Mouse (Mus musculus) cerebellum, adult 2 months (tissue): ENCODE data around the gene Kcnt2. TPM values are rescaled to one million over a fixed set of nuclear protein-coding genes. Genes with fewer than 3 reads are reported as not detected.

Experiments used
- DNase-seq, 2 experiments: peaks; one replicate each; pipeline ENCODE4 v3.0.0; 2021
- H3K27ac ChIP-seq: fragments of 200-500 bp; 2 replicates; pipeline ENCODE4 v1.5.1; 2012; ENCODE audit warnings: low read length, control low read depth, inconsistent platforms; ENCODE audit not compliant: insufficient read depth
- H3K27me3 ChIP-seq: fragments of 200-500 bp; 2 replicates; pipeline ENCODE4 v1.6.1; 2012; ENCODE audit warnings: inconsistent platforms, mild to moderate bottlenecking, low read length, moderate library complexity; ENCODE audit not compliant: control insufficient read depth, insufficient read depth
- H3K4me1 ChIP-seq: fragments of 200-500 bp; 2 replicates; pipeline ENCODE4 v1.6.1; 2011; ENCODE audit warnings: low read length; ENCODE audit not compliant: control insufficient read depth, insufficient read depth
- H3K4me3 ChIP-seq: fragments of 200-500 bp; replicated peaks from 2 replicates; pipeline ENCODE3; 2011; ENCODE audit warnings: mild to moderate bottlenecking, low read depth, low read length, control low read depth; ENCODE audit not compliant: insufficient read depth
- CTCF ChIP-seq: fragments of 200-500 bp; IDR thresholded peaks from 2 replicates; pipeline ENCODE4 v1.5.1; 2011; ENCODE audit warnings: low read depth, mild to moderate bottlenecking, control low read depth, low read length, moderate library complexity, borderline replicate concordance; ENCODE audit not compliant: insufficient read depth
- POLR2A ChIP-seq: fragments of 200-500 bp; IDR thresholded peaks from 2 replicates; pipeline ENCODE4 v1.6.1; 2011; ENCODE audit warnings: low read length, control low read depth, borderline replicate concordance; ENCODE audit not compliant: insufficient read depth
- WGBS: fragments of 180-500 bp; shearing (Covaris S2); methylation state at CpG from one replicate; pipeline ENCODE4 v1.1.7; 2018; 5-methylcytosine and 5-hydroxymethylcytosine counted together
- polyA plus RNA-seq: library from polyadenylated mRNA; depleted of rRNA; stranded (reverse); fragments of >200 nt; gene quantifications from 2 replicates; pipeline ENCODE4 v1.2.3, GENCODE M21; 2012

The Kcnt2 gene
- polyA plus RNA-seq, 1 experiment, result 0.72 TPM

DNA sequence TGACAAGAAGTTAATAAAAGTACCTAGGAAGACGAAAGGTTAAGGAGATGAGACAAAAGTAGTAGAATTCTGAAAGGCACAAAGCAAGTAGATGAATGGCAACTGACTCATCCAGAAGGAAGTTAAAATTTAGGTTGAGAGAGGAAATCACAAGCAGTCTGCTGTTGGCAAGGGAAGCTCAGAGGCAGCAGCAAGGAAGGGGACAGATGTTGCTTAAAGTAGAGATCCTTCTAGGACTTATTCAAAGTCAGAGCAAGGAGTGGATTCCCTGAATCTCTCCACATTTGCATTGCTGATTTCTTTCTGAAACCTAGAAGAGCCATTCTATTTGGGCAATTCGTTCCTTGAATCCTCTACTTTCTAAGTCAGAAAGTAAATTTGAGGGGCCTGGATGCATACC, 188.8 kb downstream of the Kcnt2 start:
- DNase-seq, result no peak
- no peak overlapping the region for H3K4me3 ChIP-seq
- no peak overlapping the region for H3K27ac ChIP-seq
- H3K27me3 ChIP-seq, result no peaks in the 10 kb centered on the region
- no peaks in the 10 kb centered on the region for H3K4me1 ChIP-seq
- TF ChIP-seq CTCF (no peak), POLR2A (no peak)
- WGBS, result 80% methylated on average over 2 of the region's 2 CpGs

DNA sequence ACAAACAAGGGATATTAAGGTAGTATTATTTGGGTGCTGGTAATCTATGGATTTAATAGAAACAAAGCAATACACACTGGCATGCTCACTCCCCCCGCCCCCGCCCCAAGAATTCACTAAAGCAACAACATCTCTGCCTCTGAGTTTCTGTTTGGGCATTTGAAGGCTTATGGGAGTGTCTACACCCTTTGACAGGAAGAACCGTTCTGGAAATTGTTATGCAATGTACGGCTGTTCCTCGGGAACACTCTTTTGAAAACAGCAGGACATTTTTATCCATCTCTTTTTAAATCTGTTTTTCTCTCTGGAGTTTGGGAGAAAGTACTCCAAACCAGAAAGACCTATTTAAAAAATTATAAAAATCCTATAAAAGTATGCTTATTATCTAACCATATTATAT, 192.2 kb downstream of the Kcnt2 start:
- H3K27ac ChIP-seq, result no peak overlapping the region

DNA sequence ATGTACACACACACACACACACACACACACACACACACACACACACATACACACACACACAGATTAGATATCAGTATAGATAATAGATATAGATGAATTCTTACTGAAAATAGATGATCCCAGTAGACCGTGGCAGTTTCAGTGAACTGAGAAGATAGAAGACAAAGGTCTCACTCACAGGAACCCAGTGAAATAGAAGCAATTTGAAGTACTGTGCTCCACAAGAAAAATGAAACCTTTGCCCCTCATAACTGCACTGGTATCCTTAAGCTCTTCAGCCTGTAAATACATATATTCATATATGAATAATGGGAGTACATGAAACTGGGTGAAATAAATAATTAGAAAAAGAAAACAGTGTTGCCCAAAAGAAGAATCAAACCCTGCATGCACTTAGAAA, 197.9 kb downstream of the Kcnt2 start:
- H3K27ac ChIP-seq, result no peak overlapping the region
- WGBS, result 89% methylated on average over 1 of the region's 1 CpGs
- no peaks in the 10 kb centered on the region for H3K4me1 ChIP-seq
- H3K4me3 ChIP-seq, result no peak overlapping the region
- DNase-seq, result no peak
- no peak for TF ChIP-seq POLR2A
- no peak for TF ChIP-seq CTCF
- H3K27me3 ChIP-seq, result no peaks in the 10 kb centered on the region

More for the DNA sequence above, 192.2 kb downstream of the Kcnt2 start:
- H3K4me3 ChIP-seq, result no peak overlapping the region
- H3K4me1 ChIP-seq, result no peaks in the 10 kb centered on the region
- H3K27me3 ChIP-seq, result no peaks in the 10 kb centered on the region
- 70% methylated on average over 5 of the region's 5 CpGs for WGBS
- DNase-seq, result no peak
- TF ChIP-seq POLR2A, result no peak
- TF ChIP-seq CTCF, result no peak

DNA sequence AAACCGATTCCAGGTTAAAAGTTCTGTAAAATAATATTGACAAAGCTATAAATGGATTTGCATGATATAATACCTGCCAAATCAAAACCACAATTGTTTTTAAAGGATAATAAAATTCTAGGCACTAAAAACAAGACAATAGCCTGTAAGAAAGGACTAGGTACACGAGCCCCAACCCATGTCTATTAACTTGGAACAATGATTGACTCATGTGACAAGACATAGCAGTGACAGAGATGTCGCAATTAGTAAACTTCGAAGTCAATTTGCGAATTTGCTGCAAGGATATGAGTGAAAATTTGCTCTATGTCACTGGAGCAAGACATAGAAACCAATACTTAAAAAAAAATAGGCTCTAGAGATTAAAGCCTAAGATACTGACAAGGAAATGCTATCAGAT, 198.4 kb downstream of the Kcnt2 start:
- TF ChIP-seq POLR2A (no peak), CTCF (no peak)
- no peak overlapping the region for H3K4me3 ChIP-seq
- no peak overlapping the region for H3K27ac ChIP-seq
- 84% methylated on average over 5 of the region's 5 CpGs for WGBS
- DNase-seq, result no peak
- no peaks in the 10 kb centered on the region for H3K27me3 ChIP-seq
- no peaks in the 10 kb centered on the region for H3K4me1 ChIP-seq

DNA sequence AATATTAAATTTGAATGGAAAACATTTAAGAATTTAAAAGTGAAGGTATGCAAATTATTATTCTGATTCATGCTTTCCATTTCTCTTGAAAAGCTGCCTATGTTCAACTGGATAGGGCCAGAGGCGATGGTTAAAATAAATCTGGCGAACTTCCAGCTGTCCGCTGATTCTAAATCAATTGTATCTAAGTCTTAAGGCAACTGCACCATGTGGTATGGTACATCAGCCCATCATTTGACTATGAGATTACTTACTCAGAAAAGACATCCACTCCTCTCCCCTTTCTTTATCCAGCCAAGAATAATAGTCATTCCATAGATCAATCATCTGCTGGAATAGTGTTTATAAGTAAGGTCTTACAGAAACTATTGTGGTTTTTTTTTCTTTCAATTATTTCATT, 205.5 kb downstream of the Kcnt2 start:
- DNase-seq, result no peak
- WGBS, result 46% methylated on average over 3 of the region's 3 CpGs
- H3K27me3 ChIP-seq, result no peaks in the 10 kb centered on the region
- TF ChIP-seq POLR2A (no peak), CTCF (no peak)
- H3K4me1 ChIP-seq, result no peaks in the 10 kb centered on the region
- no peak overlapping the region for H3K4me3 ChIP-seq
- no peak overlapping the region for H3K27ac ChIP-seq

DNA sequence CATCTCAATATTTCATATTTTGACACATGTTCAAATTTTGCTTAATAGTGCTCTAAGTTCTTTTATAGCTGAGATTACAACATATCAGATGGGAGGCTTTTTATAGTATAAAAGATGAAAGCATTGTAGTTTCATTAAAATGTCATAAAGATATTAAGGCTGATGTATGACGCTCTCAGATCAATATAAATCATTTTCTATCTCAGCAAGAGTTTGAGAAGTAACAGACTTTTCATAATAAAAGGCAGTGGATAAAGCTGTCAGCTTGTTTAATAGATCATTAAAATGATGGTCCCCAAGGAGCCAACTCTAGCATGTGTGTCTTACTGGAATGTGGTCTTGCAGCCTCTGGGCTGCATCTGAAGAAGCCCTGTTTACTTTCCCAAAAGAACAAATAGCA, 206.0 kb downstream of the Kcnt2 start:
- WGBS, result 53% methylated on average over 1 of the region's 1 CpGs
- Histone ChIP-seq H3K4me1 (no peaks in the 10 kb centered on the region), H3K27me3 (no peaks in the 10 kb centered on the region), H3K4me3 (no peak overlapping the region), H3K27ac (no peak overlapping the region)
- TF ChIP-seq CTCF, result no peak
- TF ChIP-seq POLR2A, result no peak
- DNase-seq, result no peak

DNA sequence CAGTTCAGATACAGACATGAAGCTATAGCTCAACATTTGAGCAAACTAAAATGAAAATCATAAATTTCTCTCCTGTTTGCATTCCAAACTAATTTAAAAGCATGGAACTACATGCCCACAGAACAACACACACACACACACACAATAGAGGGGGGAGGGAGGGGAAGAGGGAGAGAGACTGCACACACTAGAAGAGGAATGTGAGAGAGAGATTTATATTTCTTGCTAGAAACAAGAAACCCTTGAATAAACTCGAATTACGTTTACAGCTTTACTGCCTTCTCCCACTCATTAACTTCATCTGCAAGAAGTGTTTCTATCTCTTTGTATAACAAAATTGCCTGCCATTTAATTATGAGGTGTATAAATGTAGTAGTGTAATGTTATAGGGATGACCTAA, 209.9 kb downstream of the Kcnt2 start:
- H3K27me3 ChIP-seq, result no peaks in the 10 kb centered on the region
- TF ChIP-seq POLR2A (no peak), CTCF (no peak)
- H3K4me1 ChIP-seq, result no peaks in the 10 kb centered on the region
- H3K4me3 ChIP-seq, result no peak overlapping the region
- H3K27ac ChIP-seq, result no peak overlapping the region
- 82% methylated on average over 2 of the region's 2 CpGs for WGBS
- no peak for DNase-seq

DNA sequence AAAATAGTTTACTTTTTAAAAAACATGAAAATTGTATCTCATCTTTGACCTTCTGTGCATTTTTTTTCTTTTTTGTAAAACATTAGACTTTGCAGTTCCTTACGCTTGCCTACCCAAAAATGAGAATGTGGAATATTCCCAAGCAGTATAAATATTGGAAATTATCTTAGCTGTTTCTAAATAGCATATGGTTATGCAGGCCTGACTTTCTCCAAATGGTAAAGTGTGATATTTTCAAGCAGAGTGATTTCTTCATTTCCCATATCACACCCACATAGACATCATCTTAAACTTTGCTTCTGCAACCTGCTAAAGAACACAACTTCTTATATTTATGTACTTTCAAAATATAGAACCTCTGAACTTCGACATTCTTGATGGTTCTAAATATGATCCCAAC, 210.9 kb downstream of the Kcnt2 start:
- 89% methylated on average over 2 of the region's 2 CpGs for WGBS
- Histone ChIP-seq H3K27me3 (no peaks in the 10 kb centered on the region), H3K4me3 (no peak overlapping the region), H3K27ac (no peak overlapping the region), H3K4me1 (no peaks in the 10 kb centered on the region)
- no peak for DNase-seq
- no peak for TF ChIP-seq POLR2A
- no peak for TF ChIP-seq CTCF

DNA sequence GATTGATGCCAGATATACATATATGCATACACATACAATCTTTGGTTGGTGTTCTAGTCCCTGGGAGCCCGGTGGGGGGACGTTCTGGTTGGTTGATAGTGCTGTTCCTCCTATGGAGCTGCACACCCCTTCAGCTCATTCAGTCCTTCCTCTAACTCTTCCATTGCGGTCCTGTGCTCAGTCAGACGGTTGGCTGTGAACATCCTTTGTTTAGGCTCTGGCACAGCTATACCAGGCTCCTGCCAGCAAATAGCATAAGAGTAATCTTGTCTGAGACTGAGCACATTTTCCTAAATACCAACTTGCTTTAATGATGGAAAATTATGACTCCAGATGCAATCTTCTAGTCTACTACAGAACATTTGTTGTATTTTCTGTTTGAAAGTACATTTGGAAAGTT, 222.4 kb downstream of the Kcnt2 start:
- WGBS, result 41% methylated on average over 4 of the region's 4 CpGs
- DNase-seq, result no peak
- H3K4me1 ChIP-seq, result no peaks in the 10 kb centered on the region
- no peaks in the 10 kb centered on the region for H3K27me3 ChIP-seq
- no peak overlapping the region for H3K27ac ChIP-seq
- TF ChIP-seq CTCF (no peak), POLR2A (no peak)
- H3K4me3 ChIP-seq, result no peak overlapping the region
